Mouse (Mus musculus) forebrain, embryonic 10.5 days (tissue): ENCODE data around the gene Kdr. TPM values are rescaled to one million over a fixed set of nuclear protein-coding genes. Genes with fewer than 3 reads are reported as not detected.
A peak's percentile ranks its signal among the peaks of the same experiment; 100 is the strongest.

Source experiments
- DNase-seq: peaks from one replicate; pipeline ENCODE4 v3.0.0-alpha.2; 2017; ENCODE audit warnings: low spot score; ENCODE audit errors: extremely low spot score
- H3K27ac ChIP-seq: fragments of 300-500 bp; sonication (generic); 2 replicates; pipeline ENCODE4 v1.5.1; 2016; ENCODE audit warnings: mild to moderate bottlenecking
- H3K27me3 ChIP-seq: fragments of 300-500 bp; sonication (generic); 2 replicates; pipeline ENCODE4 v1.6.1; 2016; ENCODE audit warnings: mild to moderate bottlenecking; ENCODE audit not compliant: poor library complexity, severe bottlenecking
- H3K36me3 ChIP-seq: fragments of 300-500 bp; sonication (generic); replicated peaks from 2 replicates; pipeline ENCODE4 v1.6.1; 2016; ENCODE audit warnings: mild to moderate bottlenecking, moderate library complexity
- H3K4me1 ChIP-seq: fragments of 300-500 bp; sonication (generic); 2 replicates; pipeline ENCODE4 v1.6.1; 2016
- H3K4me3 ChIP-seq: fragments of 300-500 bp; sonication (generic); 2 replicates; pipeline ENCODE4 v1.5.1; 2016; ENCODE audit warnings: mild to moderate bottlenecking, moderate library complexity
- H3K9me3 ChIP-seq: fragments of 300-500 bp; sonication (generic); 2 replicates; pipeline ENCODE4 v1.6.1; 2016; ENCODE audit warnings: mild to moderate bottlenecking, moderate library complexity
- WGBS: fragments of 180-500 bp; shearing (Covaris S2); methylation state at CpG from one replicate; pipeline ENCODE4 v1.1.7; 2016; 5-methylcytosine and 5-hydroxymethylcytosine counted together
- polyA plus RNA-seq: library from polyadenylated mRNA; unstranded; fragments of >200 nt; fragmentation: Nextera tagmentation; extraction: Ambion mirVana; gene quantifications from 2 replicates; pipeline ENCODE4 v1.2.1, GENCODE M21; 2016

The Kdr gene
- polyA plus RNA-seq, 1 experiment from 2014 or later = 24.3 TPM

GRCm38 (mm10) chr5:75979108-75979507, 850 bp upstream of the Kdr start:
- H3K36me3 ChIP-seq = no peaks in the 10 kb centered on the region
- H3K27ac ChIP-seq = peak overlapping the region; percentile 67; the same call in 1 of the 2 replicates
- no peaks in the 10 kb centered on the region; the same call in 1 of the 2 replicates for H3K9me3 ChIP-seq
- DNase-seq = no peak
- H3K4me1 ChIP-seq = peaks cover 37% of the 10 kb centered on the region
- peaks cover 91% of the 10 kb centered on the region for H3K27me3 ChIP-seq
- peak overlapping the region; percentile 77 for H3K4me3 ChIP-seq
- 5% methylated on average over 8 of the region's 8 CpGs for WGBS

GRCm38 (mm10) chr5:75977441-75978373, 551 bp downstream of the Kdr start:
- H3K27me3 ChIP-seq = peaks cover 99% of the 10 kb centered on the region
- no peaks in the 10 kb centered on the region for H3K36me3 ChIP-seq
- peak; percentile 30 for DNase-seq
- 1% methylated on average over 54 of the region's 54 CpGs for WGBS
- H3K4me3 ChIP-seq = peak overlapping the region; percentile 77
- H3K27ac ChIP-seq = peak overlapping the region; percentile 75
- H3K9me3 ChIP-seq = no peaks in the 10 kb centered on the region; the same call in 1 of the 2 replicates
- peaks cover 37% of the 10 kb centered on the region for H3K4me1 ChIP-seq

GRCm38 (mm10) chr5:75976696-75977095, 1.6 kb downstream of the Kdr start:
- H3K27me3 ChIP-seq = peaks cover 99% of the 10 kb centered on the region
- no peak overlapping the region for H3K27ac ChIP-seq
- DNase-seq = no peak
- H3K9me3 ChIP-seq = no peaks in the 10 kb centered on the region
- H3K4me1 ChIP-seq = peaks cover 37% of the 10 kb centered on the region
- H3K4me3 ChIP-seq = peak overlapping the region; percentile 77
- WGBS = 19% methylated on average over 9 of the region's 9 CpGs
- H3K36me3 ChIP-seq = no peaks in the 10 kb centered on the region

GRCm38 (mm10) chr5:75975398-75975797, 2.9 kb downstream of the Kdr start:
- Histone ChIP-seq H3K27ac (no peak overlapping the region), H3K4me3 (peak overlapping the region; percentile 77; the same call in 1 of the 2 replicates), H3K36me3 (no peaks in the 10 kb centered on the region), H3K4me1 (peaks cover 37% of the 10 kb centered on the region), H3K27me3 (peaks cover 89% of the 10 kb centered on the region), H3K9me3 (no peaks in the 10 kb centered on the region)
- no peak for DNase-seq
- WGBS = 69% methylated on average over 5 of the region's 5 CpGs

- no peak overlapping the region for H3K4me3 ChIP-seq
- peaks cover 37% of the 10 kb centered on the region for H3K4me1 ChIP-seq
- no peaks in the 10 kb centered on the region for H3K36me3 ChIP-seq
- H3K27ac ChIP-seq = no peak overlapping the region
- no peak for DNase-seq
- H3K9me3 ChIP-seq = no peaks in the 10 kb centered on the region
- H3K27me3 ChIP-seq = peaks cover 81% of the 10 kb centered on the region
- WGBS = 64% methylated on average over 7 of the region's 7 CpGs
Measured at GRCm38 (mm10) chr5:75974543-75975130, 3.6 kb downstream of the Kdr start.

- no peaks in the 10 kb centered on the region for H3K9me3 ChIP-seq
- no peak for DNase-seq
- H3K27me3 ChIP-seq = peaks cover 34% of the 10 kb centered on the region
- H3K4me1 ChIP-seq = no peaks in the 10 kb centered on the region
- H3K4me3 ChIP-seq = no peak overlapping the region
- WGBS = 34% methylated on average over 3 of the region's 3 CpGs
- 0 out of 2 replicates have a peak, but pooled peaks cover 3% of the 10 kb centered on the region for H3K36me3 ChIP-seq
- no peak overlapping the region for H3K27ac ChIP-seq
Measured at GRCm38 (mm10) chr5:75969887-75970286, 8.4 kb downstream of the Kdr start.

GRCm38 (mm10) chr5:75962558-75962957, 15.7 kb downstream of the Kdr start:
- Histone ChIP-seq H3K4me3 (no peak overlapping the region), H3K36me3 (0 out of 2 replicates have a peak, but pooled peaks cover 3% of the 10 kb centered on the region), H3K27me3 (no peaks in the 10 kb centered on the region), H3K9me3 (no peaks in the 10 kb centered on the region), H3K27ac (no peak overlapping the region), H3K4me1 (no peaks in the 10 kb centered on the region)
- no peak for DNase-seq
- 91% methylated on average over 12 of the region's 12 CpGs for WGBS

- Histone ChIP-seq H3K4me1 (no peaks in the 10 kb centered on the region), H3K36me3 (0 out of 2 replicates have a peak, but pooled peaks cover 3% of the 10 kb centered on the region), H3K4me3 (no peak overlapping the region), H3K9me3 (no peaks in the 10 kb centered on the region), H3K27ac (no peak overlapping the region), H3K27me3 (no peaks in the 10 kb centered on the region)
- DNase-seq = no peak
- 87% methylated on average over 19 of the region's 19 CpGs for WGBS
Measured at GRCm38 (mm10) chr5:75961741-75962469, 16.4 kb downstream of the Kdr start.

GRCm38 (mm10) chr5:75959809-75960208, 18.4 kb downstream of the Kdr start:
- Histone ChIP-seq H3K27me3 (no peaks in the 10 kb centered on the region), H3K27ac (no peak overlapping the region), H3K4me3 (no peak overlapping the region), H3K36me3 (no peaks in the 10 kb centered on the region), H3K9me3 (no peaks in the 10 kb centered on the region), H3K4me1 (no peaks in the 10 kb centered on the region)
- DNase-seq = no peak
- 81% methylated on average over 3 of the region's 3 CpGs for WGBS

- Histone ChIP-seq H3K4me3 (no peak overlapping the region), H3K27me3 (no peaks in the 10 kb centered on the region; the same call in 1 of the 2 replicates), H3K4me1 (no peaks in the 10 kb centered on the region), H3K9me3 (no peaks in the 10 kb centered on the region), H3K27ac (no peak overlapping the region), H3K36me3 (no peaks in the 10 kb centered on the region)
- no peak for DNase-seq
- WGBS = 91% methylated on average over 3 of the region's 3 CpGs
Measured at GRCm38 (mm10) chr5:75956526-75956925, 21.7 kb downstream of the Kdr start.

- peaks cover 4% of the 10 kb centered on the region for H3K4me1 ChIP-seq
- no peaks in the 10 kb centered on the region for H3K9me3 ChIP-seq
- no peaks in the 10 kb centered on the region for H3K36me3 ChIP-seq
- H3K27ac ChIP-seq = no peak overlapping the region
- H3K27me3 ChIP-seq = no peaks in the 10 kb centered on the region; the same call in 1 of the 2 replicates
- no peak for DNase-seq
- WGBS = 97% methylated on average over 9 of the region's 9 CpGs
- no peak overlapping the region for H3K4me3 ChIP-seq
Measured at GRCm38 (mm10) chr5:75955876-75956275, 22.4 kb downstream of the Kdr start.

- Histone ChIP-seq H3K27ac (no peak overlapping the region), H3K9me3 (no peaks in the 10 kb centered on the region), H3K27me3 (no peaks in the 10 kb centered on the region; the same call in 1 of the 2 replicates), H3K4me1 (peaks cover 6% of the 10 kb centered on the region), H3K4me3 (no peak overlapping the region), H3K36me3 (no peaks in the 10 kb centered on the region)
- WGBS = 96% methylated on average over 3 of the region's 3 CpGs
- no peak for DNase-seq
Measured at GRCm38 (mm10) chr5:75954778-75955330, 23.4 kb downstream of the Kdr start.
